Mouse (Mus musculus) urinary bladder, postnatal 0 days (tissue): ENCODE data around the gene Slc22a14. TPM values are rescaled to one million over a fixed set of nuclear protein-coding genes. Genes with fewer than 3 reads are reported as not detected.

Experiments used
- polyA plus RNA-seq: library from polyadenylated mRNA; unstranded; fragments of >200 nt; fragmentation: Nextera tagmentation; extraction: Ambion mirVana; gene quantifications from 2 replicates; pipeline ENCODE4 v1.2.1, GENCODE M21; 2015

Slc22a14 gene
- polyA plus RNA-seq = 0.16 and 0.21 TPM in 2 replicates

GRCm38 (mm10) chr9:119365284-119365683 lies at the start of gene Slc22a14:
TSS of gene Slc22a14 (minus strand) at chr9:119365553.

GRCm38 (mm10) chr9:119401801-119402214 lies 36.5 kb upstream of the Slc22a14 start, which contains the start of gene Acvr2b:
TSS of gene Acvr2b (plus strand) at chr9:119402118.

GRCm38 (mm10) chr9:119357331-119358057 lies 7.9 kb downstream of the Slc22a14 start, which contains the start of gene Xylb:
TSS of gene Xylb (plus strand) at chr9:119357381.

GRCm38 (mm10) chr9:119340909-119341816 lies 24.2 kb downstream of the Slc22a14 start, which contains the start of gene Myd88:
TSS of gene Myd88 (minus strand) at chr9:119341411.

GRCm38 (mm10) chr9:119339558-119340211 lies 25.7 kb downstream of the Slc22a14 start, which contains the start of gene Acaa1a:
TSS of gene Acaa1a (plus strand) at chr9:119339676.

GRCm38 (mm10) chr9:119322289-119323259 lies 42.8 kb downstream of the Slc22a14 start, which contains the start of gene Oxsr1:
TSS of gene Oxsr1 (minus strand) at chr9:119322427.

GRCm38 (mm10) chr9:119208998-119209397 lies 156.4 kb downstream of the Slc22a14 start, which contains the start of gene Slc22a13:
TSS of gene Slc22a13 (minus strand) at chr9:119209098.

GRCm38 (mm10) chr9:119158861-119159260 lies 206.5 kb downstream of the Slc22a14 start, which contains the start of gene Gm47289:
TSS of gene Gm47289 (plus strand) at chr9:119159161.

GRCm38 (mm10) chr9:119156278-119157201 lies 208.8 kb downstream of the Slc22a14 start, which contains the start of gene Acaa1b:
TSS of gene Acaa1b (minus strand) at chr9:119157093.

Other genes starting within 250 kb of the Slc22a14 start
- 3.0 and 5.7 TPM in 2 replicates for gene Acaa1b, start 208.5 kb downstream of the Slc22a14 start, polyA plus RNA-seq
- not detected in 2 replicates for gene Gm47289, start 206.4 kb downstream of the Slc22a14 start, polyA plus RNA-seq
- gene Slc22a13, start 156.5 kb downstream of the Slc22a14 start, polyA plus RNA-seq = not detected in 2 replicates
- 9.5 and 11.2 TPM in 2 replicates for gene Oxsr1, start 43.1 kb downstream of the Slc22a14 start, polyA plus RNA-seq
- gene Acaa1a, start 25.9 kb downstream of the Slc22a14 start, polyA plus RNA-seq = 91.0 and 92.1 TPM in 2 replicates
- gene Myd88, start 24.1 kb downstream of the Slc22a14 start, polyA plus RNA-seq = 27.0 and 30.2 TPM in 2 replicates
- 0.99 and 1.2 TPM in 2 replicates for gene Xylb, start 8.2 kb downstream of the Slc22a14 start, polyA plus RNA-seq
- gene Acvr2b, start 36.6 kb upstream of the Slc22a14 start, polyA plus RNA-seq = 5.2 and 5.9 TPM in 2 replicates
- gene Exog, start 79.4 kb upstream of the Slc22a14 start, polyA plus RNA-seq = 6.5 and 7.3 TPM in 2 replicates
- gene Scn5a, start 213.5 kb upstream of the Slc22a14 start, polyA plus RNA-seq = 0.10 and 0.16 TPM in 2 replicates